Mouse (Mus musculus): ENCODE results near the gene Lysmd4. TPM values are rescaled to one million over a fixed set of nuclear protein-coding genes. Genes with fewer than 3 reads are reported as not detected.

Lysmd4 gene
- total RNA-seq, 2 experiments from 2014 or later, result 15.2 to 18.1 TPM

DNA sequence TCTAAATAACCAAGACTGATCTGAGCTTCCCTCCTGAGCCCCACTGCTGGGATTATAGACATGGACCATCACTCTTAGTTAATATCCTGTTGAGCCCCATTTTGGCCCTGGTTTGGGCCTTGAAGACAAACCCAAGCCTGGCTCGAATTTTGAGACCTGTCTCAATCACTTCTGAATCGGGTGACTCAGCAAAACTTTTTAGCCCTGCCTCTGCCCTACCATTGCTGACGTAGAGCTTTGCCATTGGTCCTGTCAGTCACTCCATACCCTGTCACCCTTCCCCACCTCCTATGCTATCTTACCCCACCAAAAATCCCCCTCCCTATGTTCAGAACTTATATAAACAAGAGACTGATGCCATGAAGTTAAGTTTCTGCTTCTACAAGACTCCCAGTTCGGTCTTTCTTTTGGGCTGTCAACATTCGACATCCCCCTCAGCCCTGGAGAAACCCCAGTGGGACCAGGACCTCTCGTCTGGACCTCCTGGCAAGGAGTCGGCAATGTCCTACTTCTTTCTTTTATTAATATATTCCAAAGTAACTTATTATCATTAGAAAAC, 119.8 kb downstream of the Lysmd4 start:
- DNase-seq, result no peak

DNA sequence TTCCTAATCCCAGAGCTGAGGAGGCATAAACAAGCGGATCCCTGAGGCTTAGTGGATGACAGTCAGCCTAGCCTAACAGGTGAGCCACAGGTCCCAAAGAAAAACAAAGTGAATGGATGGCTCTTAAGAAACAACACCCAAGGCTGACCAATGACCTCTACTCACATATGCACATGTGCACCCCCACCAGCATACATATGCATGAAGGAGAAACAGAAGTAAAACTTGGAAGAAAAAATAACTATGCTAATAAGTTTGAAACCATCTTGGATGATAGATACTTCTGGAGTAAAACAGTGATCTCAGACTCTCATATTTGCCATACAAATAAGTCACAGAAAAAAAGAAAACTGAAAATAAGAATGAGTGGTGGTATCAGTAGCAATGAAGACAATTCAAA, 122.1 kb downstream of the Lysmd4 start:
- no peak for DNase-seq

DNA sequence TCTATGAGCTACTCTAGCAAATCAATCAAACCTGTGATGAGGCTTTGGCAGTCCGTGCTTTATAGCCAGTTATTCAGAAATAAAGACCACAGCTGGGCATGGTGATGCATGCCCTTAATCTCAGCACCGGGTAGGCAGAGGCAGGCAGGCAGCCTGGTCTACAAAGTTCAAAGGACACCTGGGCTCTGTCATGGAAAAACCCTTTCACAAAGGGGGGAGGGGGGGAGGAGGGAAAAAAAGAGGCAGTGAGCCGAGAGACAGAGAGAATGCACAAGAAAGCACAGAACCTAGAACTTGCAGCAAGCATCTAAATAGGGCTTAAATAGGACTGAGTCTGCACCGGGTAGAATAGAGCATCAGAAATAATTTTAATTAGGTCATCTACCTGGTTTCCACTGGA, 130.6 kb downstream of the Lysmd4 start:
- no peak for DNase-seq

DNA sequence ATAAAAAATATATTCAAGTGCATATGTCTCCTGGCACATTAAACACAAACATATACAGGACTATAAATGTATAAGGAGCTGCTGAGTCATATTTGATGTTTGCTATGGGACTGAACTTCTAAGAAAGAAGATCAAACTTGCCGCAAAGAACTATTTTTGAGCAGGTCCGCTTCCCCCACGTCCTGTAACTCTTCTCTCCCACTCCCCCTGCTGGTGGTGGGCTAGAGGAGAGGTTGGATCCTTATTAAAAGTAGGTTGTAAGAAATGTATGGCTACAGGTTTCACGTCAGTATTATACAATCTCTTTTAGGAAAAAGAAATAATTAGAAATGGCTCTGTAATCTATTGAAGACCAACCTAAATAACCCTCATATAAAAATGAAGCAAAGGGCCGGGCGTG, 131.3 kb downstream of the Lysmd4 start:
- DNase-seq, result no peak

DNA sequence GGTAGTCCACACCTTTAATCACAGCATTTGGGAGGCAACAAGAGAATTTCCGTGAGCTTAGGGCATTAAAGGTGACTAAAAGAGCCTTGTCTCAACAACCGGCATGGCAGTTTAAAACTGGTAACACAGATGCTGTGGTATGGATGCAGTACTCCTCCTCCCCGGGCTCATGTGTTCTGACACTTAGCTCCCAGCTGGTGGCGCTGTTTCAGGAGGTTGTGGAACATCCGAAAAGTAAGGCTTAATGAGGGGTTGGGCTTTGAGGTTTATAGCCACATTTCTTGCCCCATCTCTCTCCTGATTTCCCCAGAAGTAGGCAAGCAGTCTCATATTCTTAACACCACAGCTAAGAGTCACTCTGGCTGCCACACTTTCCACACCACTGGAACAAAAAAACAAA, 133.5 kb downstream of the Lysmd4 start:
- no peak for DNase-seq

Other genes with a start within 250 kb of the Lysmd4 start
- gene Mef2a, start 150.3 kb downstream of the Lysmd4 start, total RNA-seq (2021), result 100 to 1,000 TPM; 131 to 135 TPM

All from heart, adult 18-20 months (tissue).